Mouse (Mus musculus) limb, embryonic 11.5 days (tissue): Measurements from ENCODE around the gene Twist1. TPM values are rescaled to one million over a fixed set of nuclear protein-coding genes. Genes with fewer than 3 reads are reported as not detected.

Experiments
- ATAC-seq: fragments of 200-750 bp; cut with Nextera tagmentation; 2 replicates; pipeline ENCODE4 v1.8.0; 2017; ENCODE audit warnings: low read depth; ENCODE audit not compliant: insufficient number of reproducible peaks, low FRiP score, low TSS enrichment
- DNase-seq: peaks from one replicate; pipeline ENCODE4 v3.0.0-alpha.2; 2015; ENCODE audit warnings: low spot score
- H3K27ac ChIP-seq: fragments of 300-500 bp; sonication (generic); replicated peaks from 2 replicates; pipeline ENCODE4 v1.5.1; 2014; ENCODE audit warnings: low read depth, mild to moderate bottlenecking, low read length
- H3K27me3 ChIP-seq: fragments of 300-500 bp; sonication (generic); 2 replicates; pipeline ENCODE4 v1.6.1; 2014; ENCODE audit warnings: mild to moderate bottlenecking, low read length, mixed read lengths; ENCODE audit not compliant: control insufficient read depth, insufficient read depth
- H3K36me3 ChIP-seq: fragments of 300-500 bp; sonication (generic); 2 replicates; pipeline ENCODE4 v1.6.1; 2014; ENCODE audit warnings: mild to moderate bottlenecking, low read length, moderate library complexity, mixed read lengths; ENCODE audit not compliant: control insufficient read depth, insufficient read depth
- H3K4me1 ChIP-seq: fragments of 300-500 bp; sonication (generic); 2 replicates; pipeline ENCODE4 v1.6.1; 2014; ENCODE audit warnings: low read length, mixed read lengths; ENCODE audit not compliant: control insufficient read depth, insufficient read depth
- H3K4me2 ChIP-seq: fragments of 300-500 bp; sonication (generic); 2 replicates; pipeline ENCODE4 v1.6.1; 2014; ENCODE audit warnings: low read depth, mild to moderate bottlenecking, moderate library complexity; ENCODE audit not compliant: severe bottlenecking
- H3K4me3 ChIP-seq: fragments of 300-500 bp; sonication (generic); 2 replicates; pipeline ENCODE4 v1.5.1; 2014; ENCODE audit warnings: low read depth, low read length
- H3K9ac ChIP-seq: fragments of 300-500 bp; sonication (generic); 2 replicates; pipeline ENCODE4 v1.6.1; 2014; ENCODE audit warnings: mild to moderate bottlenecking, low read length
- H3K9me3 ChIP-seq: fragments of 300-500 bp; sonication (generic); 2 replicates; pipeline ENCODE4 v1.6.1; 2016; ENCODE audit warnings: low read length; ENCODE audit not compliant: control insufficient read depth
- WGBS: fragments of 180-500 bp; shearing (Covaris S2); extraction: QIAGEN DNeasy Blood & Tissue Kit; methylation state at CpG from one replicate; pipeline ENCODE4 v1.1.7; 2014; 5-methylcytosine and 5-hydroxymethylcytosine counted together
- polyA plus RNA-seq: library from polyadenylated mRNA; unstranded; fragments of >200 nt; fragmentation: Nextera tagmentation; extraction: Ambion mirVana; gene quantifications from 2 replicates; pipeline ENCODE4 v1.2.1, GENCODE M21; 2014

Twist1 gene
- polyA plus RNA-seq, 1 experiment from 2014 or later, result 55.5 TPM

DNA sequence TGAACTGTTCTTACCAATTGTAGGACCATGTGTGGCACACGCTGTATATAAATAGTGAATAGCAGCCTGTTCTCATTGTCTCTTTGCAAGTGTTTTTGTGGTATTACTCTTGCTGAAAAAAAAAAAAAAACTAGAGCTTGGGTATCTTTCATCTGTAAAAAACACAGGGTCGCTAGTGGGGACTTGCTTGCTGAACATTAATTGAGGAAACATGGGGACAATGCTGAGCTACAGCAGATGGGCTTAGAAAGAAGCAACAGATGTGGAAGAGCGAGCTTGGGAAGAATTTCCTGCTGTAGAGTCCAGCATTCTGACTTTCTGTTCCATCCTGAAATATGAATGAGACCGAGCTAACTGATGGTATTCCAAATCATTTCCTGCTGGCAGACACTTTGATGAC lies 22.7 kb downstream of the Twist1 start:
- no peaks in the 10 kb centered on the region for H3K4me1 ChIP-seq
- no peak overlapping the region for H3K27ac ChIP-seq
- H3K27me3 ChIP-seq, result no peaks in the 10 kb centered on the region
- no peak overlapping the region for H3K9ac ChIP-seq
- WGBS, result 70% methylated on average over 4 of the region's 4 CpGs
- no peak overlapping the region for H3K4me3 ChIP-seq
- H3K36me3 ChIP-seq, result no peaks in the 10 kb centered on the region
- DNase-seq (no peak), ATAC-seq (no peak)
- H3K4me2 ChIP-seq, result no peak overlapping the region
- no peaks in the 10 kb centered on the region for H3K9me3 ChIP-seq

GRCm38 (mm10) chr12:33981433-33981832 lies 24.0 kb downstream of the Twist1 start:
- no peaks in the 10 kb centered on the region for H3K4me1 ChIP-seq
- no peaks in the 10 kb centered on the region for H3K36me3 ChIP-seq
- H3K27ac ChIP-seq, result no peak overlapping the region
- no peaks in the 10 kb centered on the region for H3K9me3 ChIP-seq
- H3K27me3 ChIP-seq, result no peaks in the 10 kb centered on the region
- ATAC-seq (no peak), DNase-seq (no peak)
- 28% methylated on average over 7 of the region's 7 CpGs for WGBS
- H3K4me3 ChIP-seq, result no peak overlapping the region
- no peak overlapping the region for H3K9ac ChIP-seq
- H3K4me2 ChIP-seq, result no peak overlapping the region

DNA sequence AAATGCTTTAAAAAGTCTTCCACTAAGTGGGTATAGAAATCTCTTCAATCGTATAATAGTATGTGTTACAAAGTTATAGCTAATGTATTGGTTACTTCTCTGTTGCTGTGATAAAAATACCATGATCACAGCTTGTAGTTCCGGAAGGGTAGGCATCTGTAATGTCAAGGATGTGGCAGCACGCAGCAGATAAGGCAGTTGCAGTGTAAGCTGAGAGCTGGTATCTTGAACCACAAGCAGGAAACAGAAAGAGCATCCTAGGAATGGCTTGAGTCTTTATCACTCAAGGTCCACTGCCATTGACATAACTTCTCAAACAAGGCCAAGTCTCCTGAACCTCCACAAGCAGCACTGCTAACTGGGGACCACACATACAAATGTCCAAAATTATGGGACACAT lies 35.7 kb downstream of the Twist1 start:
- Histone ChIP-seq H3K4me2 (no peak overlapping the region), H3K27me3 (no peaks in the 10 kb centered on the region), H3K4me3 (no peak overlapping the region), H3K27ac (no peak overlapping the region), H3K4me1 (no peaks in the 10 kb centered on the region), H3K9ac (no peak overlapping the region), H3K9me3 (no peaks in the 10 kb centered on the region), H3K36me3 (no peaks in the 10 kb centered on the region)
- ATAC-seq, result no peak
- 92% methylated on average over 3 of the region's 3 CpGs for WGBS
- DNase-seq, result no peak

Other genes with a start within 250 kb of the Twist1 start
- gene Ferd3l, start 29.2 kb upstream of the Twist1 start, polyA plus RNA-seq, result not detected in 2 replicates